Mouse (Mus musculus) limb, embryonic 14.5 days (tissue): ENCODE data around the gene Ank2. TPM values are rescaled to one million over a fixed set of nuclear protein-coding genes. Genes with fewer than 3 reads are reported as not detected.

Experiments used
- ATAC-seq: fragments of 200-750 bp; cut with Nextera tagmentation; 2 replicates; pipeline ENCODE4 v1.8.0; 2017; ENCODE audit warnings: low read depth, moderate number of reproducible peaks, moderate TSS enrichment; ENCODE audit not compliant: low FRiP score
- DNase-seq: peaks from one replicate; pipeline ENCODE4 v3.0.0-alpha.2; 2015; ENCODE audit warnings: low spot score
- H3K27ac ChIP-seq: fragments of 300-500 bp; sonication (generic); replicated peaks from 2 replicates; pipeline ENCODE4 v1.5.1; 2014; ENCODE audit warnings: low read depth, mild to moderate bottlenecking, low read length, moderate library complexity, mixed read lengths
- H3K27me3 ChIP-seq: fragments of 300-500 bp; sonication (generic); 2 replicates; pipeline ENCODE4 v1.6.1; 2014; ENCODE audit warnings: low read length, mixed read lengths; ENCODE audit not compliant: control insufficient read depth, insufficient read depth
- H3K36me3 ChIP-seq: fragments of 300-500 bp; sonication (generic); 2 replicates; pipeline ENCODE4 v1.6.1; 2014; ENCODE audit warnings: mild to moderate bottlenecking, low read length, moderate library complexity, mixed read lengths; ENCODE audit not compliant: control insufficient read depth, insufficient read depth
- H3K4me1 ChIP-seq: fragments of 300-500 bp; sonication (generic); 2 replicates; pipeline ENCODE4 v1.6.1; 2014; ENCODE audit warnings: antibody characterized with exemption, low read length, mixed read lengths; ENCODE audit not compliant: control insufficient read depth, insufficient read depth
- H3K4me2 ChIP-seq: fragments of 300-500 bp; sonication (generic); replicated peaks from 2 replicates; pipeline ENCODE4 v1.6.1; 2014; ENCODE audit warnings: low read depth, mild to moderate bottlenecking, low read length, moderate library complexity; ENCODE audit not compliant: severe bottlenecking
- H3K4me3 ChIP-seq: fragments of 300-500 bp; sonication (generic); replicated peaks from 2 replicates; pipeline ENCODE4 v1.5.1; 2014; ENCODE audit warnings: low read length
- H3K9ac ChIP-seq: fragments of 300-500 bp; sonication (generic); 2 replicates; pipeline ENCODE4 v1.6.1; 2014; ENCODE audit warnings: mild to moderate bottlenecking, low read depth, low read length, moderate library complexity; ENCODE audit not compliant: severe bottlenecking
- H3K9me3 ChIP-seq: fragments of 300-500 bp; sonication (generic); 2 replicates; pipeline ENCODE4 v1.6.1; 2016; ENCODE audit warnings: low read length; ENCODE audit not compliant: control insufficient read depth
- POLR2A ChIP-seq: fragments of 200-500 bp; IDR thresholded peaks from 2 replicates; pipeline ENCODE4 v1.8.0; 2012; ENCODE audit warnings: inconsistent platforms, mild to moderate bottlenecking, moderate library complexity, borderline replicate concordance; ENCODE audit not compliant: insufficient read depth, insufficient read length; ENCODE audit errors: extremely low read depth
- WGBS: fragments of 180-500 bp; shearing (Covaris S2); extraction: QIAGEN DNeasy Blood & Tissue Kit; methylation state at CpG from one replicate; pipeline ENCODE4 v1.1.7; 2014; 5-methylcytosine and 5-hydroxymethylcytosine counted together
- polyA plus RNA-seq, 2 experiments: library from polyadenylated mRNA; depleted of rRNA in 1 of 2; stranded (reverse) in 1 of 2; unstranded in 1 of 2; fragments of >200 nt; fragmentation: Nextera tagmentation in 1 of 2; extraction: Ambion mirVana in 1 of 2; gene quantifications; 2 replicates each; pipeline versions ENCODE4 v1.2.1 to v1.2.3; 2012 to 2014

Gene Ank2
- polyA plus RNA-seq, 2 experiments: 33.0 to 41.6 TPM

GRCm38 (mm10) chr3:127507878-127508783 is 9.0 kb upstream of the Ank2 start:
- no peaks in the 10 kb centered on the region for H3K36me3 ChIP-seq
- no peak overlapping the region for H3K4me2 ChIP-seq
- DNase-seq: no peak
- TF ChIP-seq POLR2A: no peak
- H3K27me3 ChIP-seq: no peaks in the 10 kb centered on the region
- no peaks in the 10 kb centered on the region for H3K9me3 ChIP-seq
- H3K9ac ChIP-seq: no peak overlapping the region
- no peak overlapping the region for H3K4me3 ChIP-seq
- no peak overlapping the region for H3K27ac ChIP-seq
- H3K4me1 ChIP-seq: no peaks in the 10 kb centered on the region
- 62% methylated on average over 15 of the region's 15 CpGs for WGBS
- no peak for ATAC-seq

DNA sequence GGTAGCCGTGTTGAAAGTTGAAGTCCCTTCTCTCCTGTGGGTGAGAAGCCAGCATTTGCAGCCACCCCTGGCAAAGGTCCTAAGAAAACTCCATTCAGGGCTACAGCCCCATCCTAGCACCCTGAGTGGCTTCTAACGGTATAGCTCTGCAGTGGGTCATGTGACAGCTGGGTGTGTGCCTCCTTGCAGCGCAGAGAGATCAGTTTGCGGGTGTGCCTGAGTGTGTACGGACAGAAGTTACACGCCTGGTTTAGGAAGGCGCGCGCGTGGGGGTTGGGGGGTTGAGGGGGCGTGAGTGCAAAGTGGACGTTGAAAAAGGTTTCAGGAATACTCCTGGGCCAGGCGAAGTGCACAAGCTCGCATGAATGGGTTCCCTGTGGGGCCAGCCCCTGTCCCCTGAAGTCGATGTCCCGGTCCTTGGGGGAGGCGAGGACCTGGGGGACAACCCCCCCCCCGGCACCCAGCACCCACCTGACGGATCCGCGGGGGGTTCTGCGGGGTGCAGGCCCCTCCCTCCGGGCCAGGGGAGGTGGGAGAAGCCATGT is 881 bp downstream of the Ank2 start:
- peak overlapping the region; percentile 54 for H3K9ac ChIP-seq
- H3K27ac ChIP-seq: no peak overlapping the region
- peaks cover 34% of the 10 kb centered on the region for H3K27me3 ChIP-seq
- TF ChIP-seq POLR2A: no peak
- ATAC-seq: no peak; the same call in 1 of the 2 replicates
- WGBS: 2% methylated on average over 23 of the region's 23 CpGs
- peak; percentile 9 for DNase-seq
- H3K4me3 ChIP-seq: peak overlapping the region; percentile 57
- no peaks in the 10 kb centered on the region for H3K9me3 ChIP-seq
- no peaks in the 10 kb centered on the region for H3K36me3 ChIP-seq
- H3K4me2 ChIP-seq: peak overlapping the region; percentile 100
- H3K4me1 ChIP-seq: peaks cover 10% of the 10 kb centered on the region; the same call in 1 of the 2 replicates

- Histone ChIP-seq H3K4me1 (no peaks in the 10 kb centered on the region), H3K27ac (no peak overlapping the region), H3K36me3 (no peaks in the 10 kb centered on the region), H3K4me3 (no peak overlapping the region), H3K27me3 (peaks cover 7% of the 10 kb centered on the region), H3K4me2 (no peak overlapping the region), H3K9me3 (no peaks in the 10 kb centered on the region), H3K9ac (no peak overlapping the region)
- ATAC-seq: no peak
- WGBS: 85% methylated on average over 3 of the region's 3 CpGs
- no peak for TF ChIP-seq POLR2A
- no peak for DNase-seq
Measured at GRCm38 (mm10) chr3:127492663-127493062, 6.5 kb downstream of the Ank2 start.

DNA sequence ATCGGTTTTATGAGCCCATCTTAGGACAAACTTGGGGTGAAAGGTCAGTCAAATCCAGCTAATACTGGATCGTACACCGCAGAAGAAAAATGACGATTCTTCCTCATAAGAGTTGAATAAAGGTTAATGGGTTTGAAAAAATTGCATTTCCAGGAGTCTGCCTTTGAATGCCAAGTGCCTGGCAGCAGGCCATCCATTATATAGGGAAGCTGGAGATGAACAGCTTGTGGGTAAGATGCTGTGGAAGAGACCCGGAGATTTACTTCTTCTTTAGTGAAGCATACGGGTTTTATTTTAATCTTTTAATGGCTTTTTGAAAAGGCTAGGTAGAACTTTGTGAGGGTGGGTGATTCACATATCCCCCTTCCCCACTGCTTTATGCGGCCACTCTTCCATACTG is 11.8 kb downstream of the Ank2 start:
- no peak for DNase-seq
- Histone ChIP-seq H3K4me2 (no peak overlapping the region), H3K36me3 (no peaks in the 10 kb centered on the region), H3K4me3 (no peak overlapping the region), H3K27ac (no peak overlapping the region), H3K9ac (no peak overlapping the region), H3K9me3 (no peaks in the 10 kb centered on the region), H3K27me3 (no peaks in the 10 kb centered on the region), H3K4me1 (no peaks in the 10 kb centered on the region)
- WGBS: 67% methylated on average over 7 of the region's 7 CpGs
- ATAC-seq: no peak
- TF ChIP-seq POLR2A: no peak

DNA sequence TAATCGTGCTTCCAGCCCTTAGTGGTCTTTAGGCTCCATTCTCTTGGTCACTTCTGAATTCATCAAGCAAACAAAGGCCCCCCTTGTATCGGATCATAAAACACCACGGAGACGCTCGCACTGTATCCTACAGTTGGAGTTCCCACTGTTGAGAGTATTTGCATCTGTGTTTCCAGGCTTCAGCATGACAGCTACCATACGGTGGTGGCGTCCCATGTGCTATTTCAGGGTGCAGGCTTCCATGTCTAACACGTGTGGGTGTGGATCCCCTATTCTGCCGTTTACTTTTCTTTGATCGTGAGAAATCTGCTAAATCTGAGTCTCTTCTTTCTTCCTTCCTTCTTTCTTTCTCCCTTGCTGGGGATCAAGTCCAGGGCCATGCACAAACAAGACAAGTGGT is 14.0 kb downstream of the Ank2 start:
- Histone ChIP-seq H3K36me3 (no peaks in the 10 kb centered on the region), H3K9me3 (no peaks in the 10 kb centered on the region), H3K9ac (no peak overlapping the region), H3K4me1 (no peaks in the 10 kb centered on the region), H3K4me3 (no peak overlapping the region), H3K27ac (no peak overlapping the region), H3K4me2 (no peak overlapping the region), H3K27me3 (no peaks in the 10 kb centered on the region)
- TF ChIP-seq POLR2A: no peak
- WGBS: 83% methylated on average over 10 of the region's 10 CpGs
- DNase-seq (no peak), ATAC-seq (no peak)
